Mouse (Mus musculus): Measurements from ENCODE around the gene Zbtb18. TPM values are rescaled to one million over a fixed set of nuclear protein-coding genes. Genes with fewer than 3 reads are reported as not detected.

Gene Zbtb18
- 10 to 100 TPM; 21.2 to 24.1 TPM for total RNA-seq (2021)
- long read RNA-seq, experiment 1, full-length matches to known transcripts: 5 of 5 reads
- long read RNA-seq, experiment 1, partial matches to known transcripts: 0 of 5 reads
- long read RNA-seq, experiment 1, other reads (novel, unspliced or antisense): 0 of 5 reads
- long read RNA-seq, experiment 2, partial matches to known transcripts: 0 of 2 reads
- long read RNA-seq, experiment 2, other reads (novel, unspliced or antisense): 0 of 2 reads

DNA sequence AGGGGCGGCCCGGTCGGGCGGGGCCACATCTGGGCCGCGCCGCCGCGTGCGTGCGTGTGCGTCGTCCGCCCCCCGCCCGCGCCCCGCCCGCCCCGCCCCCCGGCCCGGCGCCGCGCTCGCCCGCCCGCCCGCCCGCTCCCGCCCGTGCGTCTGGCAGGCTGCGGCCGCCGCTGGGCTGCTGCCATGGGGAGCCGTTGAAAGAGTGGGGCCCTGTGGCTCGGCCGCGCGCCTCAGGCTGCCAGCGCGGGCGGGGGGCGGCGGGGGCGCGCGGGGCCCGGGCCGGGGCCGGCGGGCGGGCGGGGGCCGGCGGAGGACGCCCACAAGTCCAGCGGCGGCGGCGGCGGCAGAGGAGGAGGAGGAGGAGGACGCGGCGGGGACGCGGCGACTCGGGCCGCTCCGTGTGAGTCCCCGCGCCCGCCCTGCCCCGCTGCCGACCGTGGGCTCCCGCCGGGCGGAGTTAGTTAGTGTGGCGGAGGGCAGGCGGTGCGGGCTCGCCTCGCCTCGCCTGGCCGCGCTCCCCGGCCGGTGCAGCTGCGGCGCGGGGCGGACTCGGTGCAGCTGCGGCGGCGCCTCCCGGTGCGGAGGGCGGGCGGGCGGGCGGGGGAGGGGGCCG is at the start of gene Zbtb18:
Zbtb18 (plus strand) TSS at position 156 of the 613 bp plus-strand sequence.
- peak in 1 of 2 experiments; percentile 60 for DNase-seq

DNA sequence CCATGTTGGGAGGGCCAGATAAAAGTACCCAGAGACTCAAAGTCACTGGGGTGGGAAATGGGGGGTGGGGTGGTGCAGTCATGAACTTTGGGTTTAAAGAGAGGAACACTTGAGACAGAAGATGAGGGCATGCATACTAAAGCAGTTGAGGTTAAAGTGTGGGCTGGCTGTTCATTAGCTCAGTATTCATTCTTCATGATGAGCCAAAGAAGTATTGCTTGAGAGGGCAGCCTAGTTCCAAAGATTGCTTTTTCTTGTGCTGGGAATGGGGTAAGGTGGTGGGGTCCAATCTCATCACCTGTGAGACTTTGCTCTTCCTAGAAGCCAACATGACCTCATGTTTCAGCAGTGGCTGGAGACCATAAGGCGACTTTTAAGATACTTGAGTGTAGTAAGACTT is 44.7 kb upstream of the Zbtb18 start:
- DNase-seq: no peak

DNA sequence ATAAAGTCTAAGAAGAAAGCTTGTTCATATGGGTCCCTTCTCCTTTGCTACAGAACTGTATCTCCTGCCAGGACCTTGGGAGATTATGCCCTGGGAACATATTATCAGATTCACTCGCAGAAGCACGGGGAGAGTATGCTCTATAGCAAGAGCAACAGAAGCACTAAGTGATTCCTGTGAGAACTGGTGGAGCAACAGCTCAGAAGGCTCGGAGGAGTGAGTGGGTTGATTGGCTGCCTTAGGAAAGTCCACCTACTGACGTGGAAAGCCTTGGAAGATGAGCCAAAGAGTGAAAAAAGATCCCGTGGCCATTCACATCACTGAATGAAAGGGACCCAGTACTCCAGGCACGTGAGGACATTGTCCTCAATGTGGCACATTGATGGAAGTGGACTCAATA is 37.0 kb upstream of the Zbtb18 start:
- DNase-seq: no peak

DNA sequence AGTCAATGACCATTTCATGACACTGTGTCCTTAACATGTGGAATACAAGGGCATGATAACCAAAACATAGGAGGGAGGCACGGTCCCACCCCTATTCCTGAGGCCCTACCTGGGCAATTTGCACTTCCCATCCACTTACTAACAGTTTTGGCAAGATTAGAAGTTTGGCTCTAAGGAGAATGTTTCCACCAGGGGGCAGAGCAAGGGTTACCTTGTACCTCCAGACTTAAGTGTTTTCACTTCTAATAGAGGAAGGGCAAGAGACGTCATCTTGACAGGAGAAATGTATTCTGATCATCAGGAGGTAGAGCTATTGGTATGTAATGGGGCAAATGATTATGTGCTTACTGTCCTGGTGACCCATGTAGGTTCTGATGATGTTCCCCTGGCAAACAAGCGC is 33.5 kb upstream of the Zbtb18 start:
- peak; percentile 19 to 44 for DNase-seq

DNA sequence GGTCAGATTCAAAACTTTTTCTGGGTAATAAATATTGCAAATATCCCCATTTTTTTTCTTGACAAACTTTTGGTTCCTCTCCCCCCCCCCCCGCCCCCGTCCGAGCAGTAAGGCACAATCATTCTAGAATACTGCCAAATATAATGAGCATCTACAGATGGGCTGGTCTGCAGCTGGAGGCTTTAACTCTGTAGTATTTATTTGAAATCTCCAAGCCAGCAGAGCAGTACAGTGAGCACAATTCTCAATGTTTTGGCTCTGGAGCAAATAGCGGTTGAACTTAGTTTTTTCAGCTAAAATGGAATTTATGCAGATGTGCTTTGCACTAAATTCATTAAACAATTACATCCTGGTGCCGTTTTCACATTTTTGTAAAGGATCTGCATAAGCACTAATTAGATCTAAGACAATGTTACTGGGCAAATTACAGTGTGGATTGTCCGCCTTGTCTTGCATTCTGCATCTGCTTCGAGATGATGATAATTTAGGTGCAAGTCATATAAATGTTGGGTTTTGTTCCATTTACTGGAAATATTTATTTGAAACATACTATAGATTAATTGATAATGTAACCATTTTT is 31.3 kb upstream of the Zbtb18 start:
- no peak for DNase-seq

DNA sequence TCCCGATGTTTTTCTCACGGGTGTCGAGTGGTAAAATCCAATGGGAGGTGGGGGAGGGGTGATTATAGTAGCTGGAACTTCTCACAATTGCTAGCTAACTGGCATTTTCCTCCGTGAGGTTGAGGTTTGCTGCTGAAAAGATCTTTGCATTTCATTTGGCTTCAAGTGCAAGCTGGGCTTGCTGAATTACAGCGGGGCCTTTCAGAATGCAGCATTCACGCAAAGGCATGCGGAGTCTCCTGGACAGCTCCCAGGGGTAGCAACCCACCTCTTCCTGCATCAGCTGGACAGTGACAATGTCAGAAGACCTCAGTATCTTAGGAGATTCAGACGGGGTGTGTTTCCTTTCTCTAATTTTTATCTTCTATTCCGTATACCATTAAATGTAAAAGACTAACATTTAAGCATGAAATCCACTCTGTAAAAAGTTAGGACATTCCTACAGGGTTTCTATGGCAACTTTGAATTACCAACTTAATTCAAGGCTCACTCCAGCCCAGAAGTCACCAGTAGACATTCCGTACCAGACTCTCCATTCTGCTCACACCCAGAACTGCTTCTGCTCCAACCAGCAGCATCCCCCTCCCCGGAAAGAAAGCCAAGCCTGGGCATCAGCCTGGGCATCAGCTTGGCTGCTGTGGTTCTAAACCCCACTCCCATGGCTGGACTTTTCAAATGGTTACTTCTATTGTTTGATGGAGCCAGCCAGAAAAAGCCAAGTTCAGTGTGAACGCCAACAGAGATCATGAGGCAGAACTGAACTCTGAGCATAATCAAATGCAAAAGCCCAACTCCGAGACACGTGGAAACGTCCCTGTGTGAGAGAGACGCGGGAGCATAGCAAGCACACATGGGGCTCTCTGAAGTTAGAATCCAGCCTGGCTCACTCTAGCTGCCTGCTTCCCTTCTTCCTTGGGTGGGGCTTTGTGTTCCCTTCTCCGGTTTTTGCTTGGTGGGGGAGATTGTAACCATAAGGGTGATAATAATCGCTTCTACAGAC is 30.5 kb upstream of the Zbtb18 start:
- DNase-seq: no peak

DNA sequence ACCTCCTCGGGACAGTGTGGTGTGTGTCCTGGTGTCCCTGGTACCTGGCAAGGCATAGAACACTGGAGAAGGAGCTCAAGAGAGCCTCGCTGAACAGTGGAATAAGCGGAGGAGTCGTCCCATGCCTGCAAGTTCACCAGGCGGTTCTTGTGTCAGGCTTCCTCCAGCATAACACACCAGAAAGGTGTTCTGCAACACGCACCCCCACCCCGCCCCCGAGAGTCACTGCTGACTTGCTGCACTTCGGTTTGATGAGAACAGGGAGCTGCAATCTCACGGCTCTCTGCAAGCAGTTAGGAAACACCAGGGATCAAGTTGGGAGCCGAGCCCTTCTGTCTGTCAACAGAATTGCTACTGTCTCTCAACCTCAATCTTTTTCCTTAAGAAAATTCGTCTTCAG is 22.8 kb upstream of the Zbtb18 start:
- no peak for DNase-seq

DNA sequence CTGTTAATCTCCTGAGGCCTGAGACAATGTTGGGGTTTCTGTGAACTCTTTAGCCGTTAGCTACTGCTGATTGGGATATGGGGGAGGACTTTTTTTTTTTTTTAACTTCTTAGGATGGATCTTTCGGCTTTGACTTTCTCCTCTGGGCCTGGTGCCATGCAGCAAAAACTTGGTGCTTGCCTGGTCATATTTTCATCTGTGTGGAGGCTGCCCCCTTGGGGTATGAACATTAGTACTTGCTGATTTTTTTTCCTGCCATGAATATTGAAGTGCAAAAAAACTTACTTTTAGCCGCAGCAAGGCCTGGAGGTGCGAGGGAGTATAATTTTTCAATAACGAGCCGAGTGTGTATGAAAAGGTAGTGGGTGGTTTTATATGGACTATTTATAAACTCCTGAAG is 22.0 kb upstream of the Zbtb18 start:
- DNase-seq: no peak

DNA sequence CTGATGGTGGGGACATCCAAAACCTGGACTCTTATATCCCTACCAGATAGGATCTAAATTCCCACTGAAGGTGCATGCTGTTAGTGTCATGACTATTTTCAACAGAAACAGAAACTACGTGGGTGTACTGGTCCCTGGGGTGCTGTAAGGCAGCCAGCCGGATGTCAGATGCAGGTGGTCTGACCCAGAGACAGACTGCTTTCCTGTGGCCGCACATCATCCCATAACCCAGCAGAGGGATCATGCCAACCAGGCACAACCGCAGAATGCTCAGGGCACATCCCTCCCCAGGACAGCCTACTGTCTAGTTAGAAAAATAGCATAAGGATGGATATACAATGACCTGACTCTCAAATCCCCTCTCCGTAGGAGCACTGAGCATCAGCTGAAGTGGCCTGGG is 14.3 kb upstream of the Zbtb18 start:
- DNase-seq: no peak

DNA sequence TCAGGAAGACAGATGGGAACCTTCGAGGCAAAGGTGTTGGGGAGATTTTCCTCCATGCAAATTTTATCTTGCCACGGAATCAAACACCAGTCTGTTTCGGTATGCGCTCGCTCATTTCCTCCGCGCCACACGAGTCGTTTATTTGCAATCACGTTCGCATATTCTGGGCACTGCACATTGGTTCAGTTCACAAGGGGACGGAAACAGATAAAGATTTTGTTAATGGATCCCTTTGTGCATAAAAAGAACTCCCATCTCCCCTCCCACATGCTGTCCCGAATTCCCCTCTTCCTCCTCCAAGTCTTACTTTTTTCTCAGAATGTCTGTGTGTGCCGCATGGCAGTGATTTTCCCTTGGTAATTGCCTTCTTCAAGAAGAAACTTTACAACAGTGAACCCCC is 13.8 kb upstream of the Zbtb18 start:
- no peak for DNase-seq

DNA sequence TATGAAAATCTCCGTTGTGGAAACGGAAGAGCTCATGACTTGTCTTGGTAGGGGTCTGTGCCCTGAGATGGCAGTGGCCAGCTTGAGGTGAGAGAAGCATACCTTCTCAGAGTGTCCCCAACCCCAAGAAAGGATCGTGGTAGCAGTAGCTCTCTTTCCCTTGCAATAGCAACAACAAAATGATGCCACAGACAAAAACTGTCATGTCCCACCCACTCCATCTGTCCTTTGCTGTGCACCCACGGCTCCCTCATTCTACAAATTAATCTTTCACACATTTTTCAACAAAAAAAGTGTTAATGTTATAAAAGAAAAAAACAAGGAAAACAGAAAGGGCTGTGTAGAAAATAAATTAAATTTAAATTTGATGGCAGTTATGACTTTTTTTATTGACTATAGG is 13.1 kb upstream of the Zbtb18 start:
- no peak for DNase-seq

DNA sequence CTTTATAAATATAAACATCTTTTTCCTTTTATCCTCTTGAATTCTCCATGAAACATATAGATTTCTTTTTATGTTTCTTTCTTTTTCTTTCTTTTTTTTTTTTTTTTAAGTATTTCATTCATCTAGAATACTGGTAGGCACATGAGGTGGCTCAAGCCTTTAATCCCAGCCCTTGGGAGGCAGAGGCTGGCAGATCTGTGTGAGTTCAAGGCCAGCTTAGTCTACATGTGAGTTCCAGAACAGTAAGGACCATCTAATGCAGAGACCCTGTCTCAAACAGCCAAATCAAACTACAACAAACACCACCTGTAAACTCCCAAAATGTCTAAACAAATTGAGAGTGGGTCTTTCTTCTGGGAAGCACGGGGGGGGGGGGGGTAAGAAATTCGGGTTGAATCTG is 1.7 kb upstream of the Zbtb18 start:
- DNase-seq: no peak

DNA sequence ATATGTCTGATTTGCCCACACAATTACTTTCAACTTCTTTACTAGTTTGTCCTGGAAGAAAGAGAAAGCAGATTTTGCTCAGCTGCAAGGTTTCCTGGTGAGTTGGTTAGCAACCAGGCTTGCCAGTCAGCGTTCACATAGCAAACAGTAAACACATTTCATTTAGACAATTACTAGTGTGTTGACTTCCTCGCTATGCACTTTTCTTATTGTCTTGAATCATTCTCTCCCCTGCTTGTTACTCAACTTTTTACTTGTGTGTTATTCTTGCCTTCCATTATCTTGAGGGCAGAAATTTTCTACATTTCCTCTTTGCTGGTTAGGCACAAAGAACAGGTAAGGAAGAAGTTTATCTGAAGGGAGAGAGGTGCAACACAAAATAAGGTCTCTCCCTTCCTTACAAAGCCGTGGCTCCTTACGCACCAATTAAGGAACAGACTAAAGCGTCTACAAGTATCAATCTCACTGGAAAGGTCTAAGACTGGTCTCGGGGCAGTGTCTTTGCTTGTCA is 1.1 kb upstream of the Zbtb18 start:
- no peak for DNase-seq

DNA sequence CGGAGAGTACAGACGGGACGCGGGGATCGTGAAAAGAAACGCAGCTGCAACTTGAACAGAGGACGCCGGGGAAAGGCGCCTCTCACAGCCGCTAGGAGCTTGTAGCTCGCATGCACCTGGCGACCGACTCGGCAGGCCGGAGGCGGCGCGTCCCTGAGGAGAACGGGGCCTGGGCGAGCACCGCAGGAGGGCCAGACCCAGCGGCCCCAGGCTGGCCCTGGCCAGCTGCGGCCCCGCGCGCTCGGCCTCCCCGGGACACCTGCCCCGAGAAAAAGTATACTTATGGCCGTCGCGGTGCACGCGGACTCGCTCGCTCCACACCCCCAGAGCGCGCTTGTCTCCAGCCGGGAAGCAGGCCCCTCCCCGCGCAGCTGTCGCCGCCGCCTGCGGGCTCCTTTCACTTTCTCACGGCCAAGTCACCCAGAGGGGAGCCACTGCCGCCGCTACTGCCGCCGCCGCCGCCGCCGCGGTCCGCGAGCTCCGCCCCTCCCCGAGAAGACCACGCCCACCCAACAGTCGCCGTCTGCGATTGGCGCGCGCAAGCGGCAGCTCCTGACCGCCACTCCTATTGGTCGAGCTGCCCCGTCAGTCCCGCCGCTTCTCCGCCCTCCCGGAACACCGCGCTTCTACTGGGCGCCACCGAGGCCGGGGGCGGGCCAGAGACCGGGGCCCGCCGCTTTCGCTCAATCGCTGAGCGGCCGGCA is 507 bp upstream of the Zbtb18 start:
- peak; percentile 99 for DNase-seq

DNA sequence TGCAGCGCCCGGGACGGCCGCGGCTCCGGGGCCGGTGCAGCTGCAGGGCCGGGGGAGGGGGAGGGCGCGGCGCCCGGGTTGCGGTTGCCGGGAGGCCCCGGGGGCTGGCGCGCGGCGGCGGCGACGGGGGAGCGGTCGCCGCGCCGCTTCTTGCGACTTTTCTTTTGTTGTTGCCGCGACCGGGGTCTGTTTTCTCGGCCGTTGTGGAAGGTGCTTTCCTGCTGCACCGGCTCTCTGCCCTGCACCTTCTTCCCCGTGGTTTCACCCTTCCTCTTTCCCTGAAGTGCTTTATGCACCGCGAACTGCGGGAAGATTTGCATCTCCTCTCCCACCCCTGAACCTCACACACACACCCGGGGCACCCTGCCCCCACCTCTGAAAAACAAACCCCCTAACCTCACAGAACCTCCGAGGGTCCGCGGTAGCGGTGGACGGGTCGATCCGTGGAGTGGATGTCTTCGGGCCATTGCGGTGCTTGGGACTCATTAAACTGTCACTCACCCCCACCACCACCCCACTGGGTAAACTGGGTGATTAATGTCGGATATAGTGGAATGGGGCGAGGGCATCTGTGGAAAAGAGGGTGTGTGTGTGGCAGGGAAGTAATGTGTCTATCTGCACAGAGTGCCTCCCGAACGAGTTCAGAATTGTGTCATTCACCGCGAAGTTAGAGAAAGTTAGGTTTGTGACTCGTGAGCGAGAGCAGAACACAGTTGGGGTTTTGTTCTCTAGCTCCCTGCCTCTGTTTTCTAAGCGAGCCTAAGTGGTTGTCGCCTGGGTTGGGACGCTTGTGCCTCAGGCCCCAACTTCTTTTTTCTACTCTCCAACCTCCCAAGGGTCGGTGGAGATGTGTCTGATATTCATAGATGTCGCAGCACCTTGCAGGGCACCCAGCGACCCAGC is 921 bp downstream of the Zbtb18 start:
- peak; percentile 23 to 41 for DNase-seq

DNA sequence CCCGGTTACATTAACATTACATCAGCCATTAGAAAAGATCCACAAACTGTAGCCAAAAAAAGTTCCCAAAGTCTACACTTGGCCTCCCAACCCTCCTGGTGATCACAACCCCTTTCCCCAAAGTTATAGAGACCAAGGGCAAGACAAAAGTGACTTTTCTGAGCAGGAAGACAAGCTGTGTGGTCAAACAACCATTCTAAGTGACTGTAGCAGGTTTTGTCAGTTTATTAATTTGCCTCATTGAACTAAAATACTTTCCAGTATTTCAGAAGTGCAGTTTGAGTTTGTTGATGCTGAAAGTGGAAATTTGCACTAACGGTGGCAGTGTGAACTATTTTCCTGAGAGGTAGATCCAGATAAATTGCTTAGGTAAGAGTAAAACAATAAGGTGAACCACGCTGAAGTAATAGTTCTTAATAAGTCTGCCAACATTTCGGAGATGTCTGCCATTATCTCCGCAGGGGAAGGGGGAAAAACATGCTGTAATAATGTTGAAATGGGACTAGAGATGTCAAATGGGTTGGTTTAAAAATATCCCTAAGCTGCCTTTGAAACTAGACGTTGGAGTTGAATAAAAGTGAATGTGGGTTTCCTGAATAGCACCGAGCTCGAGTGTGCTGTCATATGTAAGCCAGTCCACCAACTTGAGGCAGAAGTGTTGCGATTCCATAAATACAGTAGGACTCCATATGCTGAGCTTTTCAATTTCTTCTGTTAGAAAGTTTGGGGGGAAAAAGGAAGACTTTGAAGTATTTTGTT is 1.8 kb downstream of the Zbtb18 start:
- DNase-seq: no peak

DNA sequence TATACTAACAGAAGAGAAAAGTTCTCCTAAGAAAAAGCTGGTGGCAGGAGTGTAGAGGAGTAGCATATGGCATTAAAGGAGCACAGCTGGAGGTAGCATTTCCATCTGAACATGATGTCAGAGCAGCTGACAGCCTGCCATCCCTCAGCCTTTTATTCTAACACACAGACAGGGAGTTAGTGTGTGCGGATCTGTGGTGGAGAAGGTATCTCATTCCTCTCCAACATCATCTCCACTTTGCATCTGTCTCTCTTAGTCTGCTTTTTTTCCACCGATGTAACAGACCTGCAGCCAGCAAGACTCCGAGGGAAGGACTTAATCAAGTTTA is 2.3 kb downstream of the Zbtb18 start:
- no peak for DNase-seq

DNA sequence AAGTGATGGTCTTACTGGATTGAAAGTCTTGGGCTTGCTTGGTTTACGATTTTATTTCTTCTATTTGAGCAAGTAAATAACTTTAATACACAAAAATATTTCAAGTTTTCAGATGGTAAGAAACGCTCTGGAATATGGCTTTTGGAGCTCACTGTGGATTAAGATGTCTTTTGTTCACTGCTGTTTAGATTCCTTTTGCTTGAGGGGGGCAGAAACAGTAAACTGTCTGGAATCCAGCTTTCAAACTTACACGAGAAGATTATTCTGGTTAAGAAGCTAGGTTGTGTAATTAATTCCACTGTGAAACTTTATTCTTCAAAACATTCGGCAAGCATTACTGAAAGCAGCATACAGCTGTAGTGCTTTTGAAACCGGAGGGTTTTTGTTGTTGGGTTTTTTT is 2.8 kb downstream of the Zbtb18 start:
- DNase-seq: no peak

DNA sequence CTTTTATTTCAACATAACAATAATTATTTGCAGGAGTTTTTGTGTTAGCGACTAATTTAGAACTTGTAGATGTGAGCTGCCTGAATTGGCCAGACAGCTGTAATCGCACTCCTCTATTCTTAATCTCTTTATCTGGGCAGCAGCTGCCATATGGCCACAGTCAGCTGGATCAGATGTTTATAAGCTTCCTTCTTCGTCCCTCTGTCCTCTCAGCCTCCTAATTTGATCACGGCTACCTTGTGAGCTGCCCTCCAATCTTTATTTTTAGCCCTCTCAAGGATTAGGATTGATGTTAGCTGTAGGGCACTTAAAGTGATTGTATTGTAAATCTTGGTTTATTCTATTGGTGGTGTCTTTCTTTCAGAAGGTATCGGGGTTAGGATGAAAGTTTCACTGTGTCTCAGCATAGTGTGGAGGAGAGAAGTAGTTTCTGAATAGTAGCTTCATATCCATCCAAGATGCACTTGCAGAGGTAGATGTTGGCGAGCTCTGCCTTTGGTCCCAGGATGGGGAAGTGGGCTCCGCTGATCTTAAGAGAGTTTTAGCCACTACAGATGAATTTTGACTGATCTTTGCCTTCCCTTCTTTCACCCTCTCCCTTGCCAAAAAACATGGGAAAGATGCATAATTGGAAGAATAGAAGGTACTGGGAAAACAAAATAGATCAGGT is 3.4 kb downstream of the Zbtb18 start:
- no peak for DNase-seq

DNA sequence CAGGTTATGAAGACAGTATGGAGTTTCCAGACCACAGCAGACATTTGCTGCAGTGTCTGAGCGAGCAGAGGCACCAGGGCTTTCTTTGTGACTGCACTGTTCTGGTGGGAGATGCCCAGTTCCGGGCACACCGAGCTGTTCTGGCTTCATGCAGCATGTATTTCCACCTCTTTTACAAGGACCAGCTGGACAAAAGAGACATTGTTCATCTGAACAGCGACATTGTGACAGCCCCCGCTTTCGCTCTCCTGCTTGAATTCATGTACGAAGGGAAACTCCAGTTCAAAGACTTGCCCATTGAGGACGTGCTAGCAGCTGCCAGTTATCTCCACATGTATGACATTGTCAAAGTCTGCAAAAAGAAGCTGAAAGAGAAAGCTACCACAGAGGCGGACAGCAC is 4.9 kb downstream of the Zbtb18 start:
- no peak for DNase-seq

Data from adrenal gland, postnatal 36 days (tissue).